Mouse (Mus musculus): ENCODE results near the gene Pzp. TPM values are rescaled to one million over a fixed set of nuclear protein-coding genes. Genes with fewer than 3 reads are reported as not detected.
A peak's percentile ranks its signal among the peaks of the same experiment; 100 is the strongest.

Pzp gene
- total and polyA plus RNA-seq, 3 experiments = not detected

- Histone ChIP-seq H3K4me3 (replicated peaks in 1 of 3; ENCODE audit: low read depth in 2 of 3, low read length in 2 of 3, poor library complexity in 1 of 3) (peak overlapping the region; percentile 86 to 100 (median 99)), H3K4me2 (ENCODE audit: insufficient read depth, low read depth, poor library complexity, severe bottlenecking) (peak overlapping the region; percentile 89), H3K9me3 (replicated peaks; ENCODE audit: low read length) (no peaks in the 10 kb centered on the region), H3K79me2 (replicated peaks; ENCODE audit: control insufficient read depth, extremely low read depth, insufficient read depth, poor library complexity, severe bottlenecking) (peaks cover 27% of the 10 kb centered on the region), H3K9ac (ENCODE audit: insufficient read depth, low read depth) (peak overlapping the region; percentile 87), H3K27ac (ENCODE audit: insufficient read depth, low read depth) (no peak overlapping the region), H3K27me3 (replicated peaks) (no peaks in the 10 kb centered on the region), H3K36me3 (replicated peaks in 1 of 2; ENCODE audit: control insufficient read depth in 1 of 2, insufficient read depth in 1 of 2, low read length in 1 of 2) (peaks cover 41 to 46% of the 10 kb centered on the region in 2 experiments), H3K4me1 (ENCODE audit: control insufficient read depth in 1 of 2, insufficient read depth in 2 of 2) (peaks cover 5 to 18% of the 10 kb centered on the region in 2 experiments; a peak in 3 of 4 replicates)
- in situ Hi-C loops (cut with MboI; ENCODE audit: low pct_ligation_motif_present, low pct_unique_long_range_greater_than_20kb, low sequenced_read_pairs) = no loop called here
- no peak for DNase-seq (ENCODE audit: extremely low read depth)
- no peak for TF ChIP-seq NRF1 (IDR thresholded peaks at IDR 0.05; ENCODE audit: low read depth, low read length)
- TF ChIP-seq CTCF (conservative IDR thresholded peaks at IDR 0.05 in 1 of 2, IDR thresholded peaks at IDR 0.05 in 1 of 2; ENCODE audit: low read depth in 2 of 2, low read length in 2 of 2) = no peak
- no peak for TF ChIP-seq SMC3 (IDR thresholded peaks at IDR 0.05; ENCODE audit: low read depth, low read length)
- TF ChIP-seq PAX5 (IDR thresholded peaks at IDR 0.05; ENCODE audit: low read length) = no peak
- no peak for TF ChIP-seq NELFE (IDR thresholded peaks at IDR 0.05; ENCODE audit: low read depth, low read length)
- no peak for TF ChIP-seq USF2 (conservative IDR thresholded peaks at IDR 0.05; ENCODE audit: low read depth, low read length)
- no peak for TF ChIP-seq MAFK (IDR thresholded peaks at IDR 0.05; ENCODE audit: insufficient replicate concordance, low read length)
- no peak for TF ChIP-seq JUND (conservative IDR thresholded peaks at IDR 0.05; ENCODE audit: low read depth, low read length)
- TF ChIP-seq CHD1 (IDR thresholded peaks at IDR 0.05; ENCODE audit: low read depth, low read length) = no peak
- no peak for TF ChIP-seq MAZ (IDR thresholded peaks at IDR 0.05; ENCODE audit: low read depth, low read length)
- no peak for TF ChIP-seq RAD21 (IDR thresholded peaks at IDR 0.05; ENCODE audit: low read depth, low read length)
- dilution Hi-C loops (cut with MboI; ENCODE audit: extremely low pct_ligation_motif_present, extremely low pct_unique_long_range_greater_than_20kb, low sequenced_read_pairs) = no loop called here
These were observed 89.2 kb downstream of the Pzp start for GRCm38 (mm10) chr6:128437288-128437687.

DNA sequence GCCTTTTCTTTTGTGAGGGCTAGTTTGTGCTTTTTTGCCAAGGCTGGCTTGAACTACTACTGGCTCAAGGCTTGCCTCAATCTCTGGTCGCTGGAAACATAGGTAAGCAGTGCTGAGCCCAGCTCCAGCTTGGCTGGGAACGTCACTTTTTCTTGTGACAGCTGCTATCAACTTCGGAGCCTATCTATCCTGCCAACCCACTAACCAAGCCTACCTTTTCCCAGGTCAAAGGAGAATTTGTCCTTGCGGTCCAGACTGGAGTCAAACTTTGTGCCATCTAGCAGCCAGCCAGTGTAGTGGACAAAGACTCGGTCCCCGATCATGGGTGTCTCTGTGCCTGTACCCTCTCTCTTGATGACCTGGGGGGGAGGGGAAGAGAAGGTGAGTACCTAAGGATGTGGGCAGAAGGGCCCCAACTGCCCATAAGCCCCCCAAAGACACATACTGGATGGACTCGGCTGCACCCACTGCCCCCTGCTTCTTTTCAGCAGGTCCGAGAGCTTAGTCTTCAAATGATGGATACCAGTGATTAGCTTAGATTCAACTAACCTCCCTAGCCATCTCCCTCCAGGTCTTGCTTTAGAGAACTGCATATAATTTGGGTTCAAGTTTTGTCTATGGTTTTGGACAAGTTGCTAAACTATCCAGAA, 90.0 kb downstream of the Pzp start:
- peak overlapping the region; percentile 87; the same call in 1 of the 2 replicates for H3K9ac ChIP-seq (ENCODE audit: insufficient read depth, low read depth)
- DNase-seq (ENCODE audit: extremely low read depth) = no peak
- H3K79me2 ChIP-seq (replicated peaks; ENCODE audit: control insufficient read depth, extremely low read depth, insufficient read depth, poor library complexity, severe bottlenecking) = peaks cover 27% of the 10 kb centered on the region
- H3K27me3 ChIP-seq (replicated peaks) = no peaks in the 10 kb centered on the region
- in situ Hi-C loops (cut with MboI; ENCODE audit: low pct_ligation_motif_present, low pct_unique_long_range_greater_than_20kb, low sequenced_read_pairs) = no loop called here
- TF ChIP-seq ZC3H11A (IDR thresholded peaks at IDR 0.05; ENCODE audit: low read depth, low read length) = no peak
- no peak for TF ChIP-seq CHD2 (IDR thresholded peaks at IDR 0.05; ENCODE audit: low read length)
- TF ChIP-seq ELF1 (IDR thresholded peaks at IDR 0.05; ENCODE audit: low read depth, low read length) = no peak
- no peak for TF ChIP-seq MXI1 (IDR thresholded peaks at IDR 0.05; ENCODE audit: low read depth, low read length)
- TF ChIP-seq JUN (IDR thresholded peaks at IDR 0.05; ENCODE audit: insufficient read depth, low read depth, low read length) = no peak
- TF ChIP-seq SMC3 (IDR thresholded peaks at IDR 0.05; ENCODE audit: low read depth, low read length) = no peak
- no peak for TF ChIP-seq RCOR1 (conservative IDR thresholded peaks at IDR 0.05; ENCODE audit: low read depth, low read length)
- no peaks in the 10 kb centered on the region for H3K9me3 ChIP-seq (replicated peaks; ENCODE audit: low read length)
- peaks cover 5 to 18% of the 10 kb centered on the region in 2 experiments; a peak in 3 of 4 replicates for H3K4me1 ChIP-seq (ENCODE audit: control insufficient read depth in 1 of 2, insufficient read depth in 2 of 2)
- dilution Hi-C loops (cut with MboI; ENCODE audit: extremely low pct_ligation_motif_present, extremely low pct_unique_long_range_greater_than_20kb, low sequenced_read_pairs) = no loop called here
- peaks cover 49 to 53% of the 10 kb centered on the region in 2 experiments for H3K36me3 ChIP-seq (replicated peaks in 1 of 2; ENCODE audit: control insufficient read depth in 1 of 2, insufficient read depth in 1 of 2, low read length in 1 of 2)
- no peak overlapping the region for H3K27ac ChIP-seq (ENCODE audit: insufficient read depth, low read depth)
- H3K4me2 ChIP-seq (ENCODE audit: insufficient read depth, low read depth, poor library complexity, severe bottlenecking) = peak overlapping the region; percentile 89
- H3K4me3 ChIP-seq (replicated peaks in 1 of 3; ENCODE audit: low read depth in 2 of 3, low read length in 2 of 3, poor library complexity in 1 of 3) = peak overlapping the region in 1 of 3 experiments; percentile 100
